Mouse (Mus musculus) heart, adult 2 months (tissue): ENCODE measurements around the gene Bcat2. TPM values are rescaled to one million over a fixed set of nuclear protein-coding genes. Genes with fewer than 3 reads are reported as not detected.

ENCODE experiments used
- DNase-seq, 2 experiments: peaks; one replicate each; pipeline ENCODE4 v3.0.0; 2021
- H3K27ac ChIP-seq: fragments of 200-600 bp; 2 replicates; pipeline ENCODE4 v1.8.1; 2022
- H3K27me3 ChIP-seq: fragments of 200-500 bp; 2 replicates; pipeline ENCODE4 v1.6.1; 2012; ENCODE audit warnings: mild to moderate bottlenecking, low read length, inconsistent platforms, mixed read lengths; ENCODE audit not compliant: control insufficient read depth, insufficient read depth
- H3K36me3 ChIP-seq: fragments of 200-500 bp; 2 replicates; pipeline ENCODE4 v1.6.1; 2012; ENCODE audit warnings: low read length, inconsistent platforms; ENCODE audit not compliant: control insufficient read depth, insufficient read depth
- H3K4me1 ChIP-seq: fragments of 200-500 bp; 2 replicates; pipeline ENCODE4 v1.6.1; 2011; ENCODE audit warnings: low read length; ENCODE audit not compliant: control insufficient read depth, insufficient read depth
- H3K4me3 ChIP-seq: fragments of 200-600 bp; 2 replicates; pipeline ENCODE4 v1.8.1; 2022
- H3K79me2 ChIP-seq: fragments of 200-500 bp; replicated peaks from 2 replicates; pipeline ENCODE4 v1.6.1; 2012; ENCODE audit warnings: mild to moderate bottlenecking, inconsistent platforms, low read length, moderate library complexity, mixed read lengths; ENCODE audit not compliant: control insufficient read depth, insufficient read depth
- H3K9ac ChIP-seq: fragments of 200-500 bp; 2 replicates; pipeline ENCODE4 v1.6.1; 2012; ENCODE audit warnings: low read depth, mild to moderate bottlenecking, control low read depth, inconsistent platforms, low read length, mixed read lengths
- CTCF ChIP-seq: fragments of 200-600 bp; IDR thresholded peaks from 2 replicates; pipeline ENCODE4 v1.8.1; 2022; ENCODE audit warnings: antibody characterized with exemption, mild to moderate bottlenecking, moderate library complexity
- EP300 ChIP-seq: fragments of 200-500 bp; IDR thresholded peaks from 2 replicates; pipeline ENCODE4 v1.6.1; 2011; ENCODE audit warnings: low read depth, low read length, control low read depth; ENCODE audit not compliant: insufficient read depth
- POLR2A ChIP-seq: fragments of 200-500 bp; IDR thresholded peaks from 2 replicates; pipeline ENCODE4 v1.6.1; 2011; ENCODE audit warnings: mild to moderate bottlenecking, low read depth, low read length, control low read depth; ENCODE audit not compliant: insufficient read depth
- WGBS: fragments of 180-500 bp; shearing (Covaris S2); methylation state at CpG from one replicate; pipeline ENCODE4 v1.1.7; 2018; 5-methylcytosine and 5-hydroxymethylcytosine counted together
- intact Hi-C: fragments of 180-260 bp; cut with DNase I; formaldehyde crosslinking; loops from one replicate; pipeline ENCODE4 v1.15.1; 2025
- polyA plus RNA-seq: library from polyadenylated mRNA; depleted of rRNA; stranded (reverse); fragments of >200 nt; gene quantifications from 2 replicates; pipeline ENCODE4 v1.2.3, GENCODE M21; 2012; rRNA removed
- total RNA-seq, 2 experiments: library from RNA; stranded (reverse); gene quantifications; 2 replicates each; pipeline ENCODE4 v1.2.3; 2021

Gene Bcat2
- total and polyA plus RNA-seq, 3 experiments: 142 to 306 (median 219) TPM

- H3K79me2 ChIP-seq: no peaks in the 10 kb centered on the region
- peaks cover 19% of the 10 kb centered on the region for H3K36me3 ChIP-seq
- TF ChIP-seq CTCF (no peak), POLR2A (no peak), EP300 (0 out of 2 replicates have a peak, but pooled peaks have one; percentile 11)
- 38% methylated on average over 15 of the region's 15 CpGs for WGBS
- DNase-seq: peak; percentile 54 to 60
- H3K27me3 ChIP-seq: no peaks in the 10 kb centered on the region
- H3K9ac ChIP-seq: no peak overlapping the region
- H3K4me1 ChIP-seq: peaks cover 20% of the 10 kb centered on the region
- no peak overlapping the region; the same call in 1 of the 2 replicates for H3K4me3 ChIP-seq
- H3K27ac ChIP-seq: peak overlapping the region; percentile 55
- intact Hi-C loops: no loop called here
These were observed 66.0 kb downstream of the Bcat2 start for GRCm38 (mm10) chr7:45635711-45636688.

- H3K4me1 ChIP-seq: peaks cover 27% of the 10 kb centered on the region
- no peak overlapping the region for H3K4me3 ChIP-seq
These were observed 67.8 kb downstream of the Bcat2 start for GRCm38 (mm10) chr7:45637710-45638109.

GRCm38 (mm10) chr7:45638623-45639401, 68.9 kb downstream of the Bcat2 start:
- TF ChIP-seq POLR2A: peak; percentile 66
- TF ChIP-seq CTCF: no peak
- TF ChIP-seq EP300: no peak
- no peak overlapping the region; the same call in 1 of the 2 replicates for H3K27ac ChIP-seq
- intact Hi-C loops: no loop called here
- peak; percentile 84 to 90 for DNase-seq
- H3K4me1 ChIP-seq: peaks cover 28% of the 10 kb centered on the region
- WGBS: 46% methylated on average over 29 of the region's 29 CpGs
- no peak overlapping the region for H3K4me3 ChIP-seq
- no peaks in the 10 kb centered on the region for H3K27me3 ChIP-seq
- H3K9ac ChIP-seq: no peak overlapping the region
- H3K36me3 ChIP-seq: peaks cover 9% of the 10 kb centered on the region
- no peaks in the 10 kb centered on the region for H3K79me2 ChIP-seq

More at GRCm38 (mm10) chr7:45637710-45638109, 67.8 kb downstream of the Bcat2 start:
- Histone ChIP-seq H3K27me3 (no peaks in the 10 kb centered on the region), H3K36me3 (peaks cover 16% of the 10 kb centered on the region), H3K79me2 (no peaks in the 10 kb centered on the region), H3K27ac (no peak overlapping the region), H3K9ac (no peak overlapping the region)
- no peak for DNase-seq
- TF ChIP-seq POLR2A (no peak), CTCF (no peak), EP300 (no peak)
- intact Hi-C loops: no loop called here
- 85% methylated on average over 6 of the region's 6 CpGs for WGBS

Other genes starting within 250 kb of the Bcat2 start
Only the 30 nearest of the 36 such genes appear.
- 1 to 10 TPM; 1.0 to 1.6 TPM for gene Lin7b, start 199.6 kb upstream of the Bcat2 start, total RNA-seq
- 2.3 and 3.4 TPM in 2 replicates for gene Lin7b, start 199.6 kb upstream of the Bcat2 start, polyA plus RNA-seq
- 10 to 100 TPM; 85.0 to 99.5 TPM for gene Snrnp70, start 174.4 kb upstream of the Bcat2 start, total RNA-seq
- 117 and 151 TPM in 2 replicates for gene Snrnp70, start 174.4 kb upstream of the Bcat2 start, polyA plus RNA-seq
- 1 to 10 TPM; 5.9 to 6.0 TPM for gene Kcna7, start 164.5 kb upstream of the Bcat2 start, total RNA-seq
- 6.7 and 7.6 TPM in 2 replicates for gene Kcna7, start 164.5 kb upstream of the Bcat2 start, polyA plus RNA-seq
- under 1 TPM; 0.11 to 0.50 TPM for gene Ntf5, start 156.5 kb upstream of the Bcat2 start, total RNA-seq
- gene Ntf5, start 156.5 kb upstream of the Bcat2 start, polyA plus RNA-seq: 0.32 and 0.43 TPM in 2 replicates
- not detected for gene Lhb, start 149.3 kb upstream of the Bcat2 start, total RNA-seq
- 0.84 TPM in 1 of 2 replicates, not detected in the other for gene Lhb, start 149.3 kb upstream of the Bcat2 start, polyA plus RNA-seq
- 100 to 1,000 TPM in 1 of 2 experiments, 10 to 100 TPM in 1; 96.9 to 115 TPM for gene Gys1, start 135.3 kb upstream of the Bcat2 start, total RNA-seq
- 111 and 135 TPM in 2 replicates for gene Gys1, start 135.3 kb upstream of the Bcat2 start, polyA plus RNA-seq
- 10 to 100 TPM; 26.5 to 26.9 TPM for gene Ruvbl2, start 132.1 kb upstream of the Bcat2 start, total RNA-seq
- gene Ruvbl2, start 132.1 kb upstream of the Bcat2 start, polyA plus RNA-seq: 32.7 and 33.5 TPM in 2 replicates
- 100 to 1,000 TPM; 213 to 308 TPM for gene Ftl1, start 110.3 kb upstream of the Bcat2 start, total RNA-seq
- gene Ftl1, start 110.3 kb upstream of the Bcat2 start, polyA plus RNA-seq: 505 and 903 TPM in 2 replicates
- 10 to 100 TPM; 21.9 to 25.9 TPM for gene Bax, start 103.3 kb upstream of the Bcat2 start, total RNA-seq
- gene Bax, start 103.3 kb upstream of the Bcat2 start, polyA plus RNA-seq: 46.6 and 47.2 TPM in 2 replicates
- gene Tulp2, start 88.3 kb upstream of the Bcat2 start, total RNA-seq: not detected
- gene Tulp2, start 88.3 kb upstream of the Bcat2 start, polyA plus RNA-seq: 0.20 and 0.27 TPM in 2 replicates
- 1 to 10 TPM; 4.8 to 8.1 TPM for gene Gm45808, start 83.3 kb upstream of the Bcat2 start, total RNA-seq
- gene Gm45808, start 83.3 kb upstream of the Bcat2 start, polyA plus RNA-seq: 1.6 and 2.5 TPM in 2 replicates
- gene Dhdh, start 81.3 kb upstream of the Bcat2 start, total RNA-seq: 1 to 10 TPM; 8.2 to 8.9 TPM
- 6.4 and 10.1 TPM in 2 replicates for gene Dhdh, start 81.3 kb upstream of the Bcat2 start, polyA plus RNA-seq
- gene Nucb1, start 59.7 kb upstream of the Bcat2 start, total RNA-seq: 100 to 1,000 TPM; 132 to 152 TPM
- gene Nucb1, start 59.7 kb upstream of the Bcat2 start, polyA plus RNA-seq: 158 and 177 TPM in 2 replicates
- gene Ppp1r15a, start 43.9 kb upstream of the Bcat2 start, total RNA-seq: 10 to 100 TPM; 27.3 to 29.6 TPM
- 20.9 and 36.0 TPM in 2 replicates for gene Ppp1r15a, start 43.9 kb upstream of the Bcat2 start, polyA plus RNA-seq
- 1 to 10 TPM; 2.9 to 3.2 TPM for gene Plekha4, start 43.8 kb upstream of the Bcat2 start, total RNA-seq
- gene Plekha4, start 43.8 kb upstream of the Bcat2 start, polyA plus RNA-seq: 6.7 and 7.2 TPM in 2 replicates
- under 1 TPM in 1 of 2 experiments, not detected in 1; 0.76 TPM for gene Hsd17b14, start 15.3 kb upstream of the Bcat2 start, total RNA-seq
- gene Hsd17b14, start 15.3 kb upstream of the Bcat2 start, polyA plus RNA-seq: 0.45 and 0.47 TPM in 2 replicates
- gene Fgf21, start 45.3 kb downstream of the Bcat2 start, total RNA-seq: not detected
- not detected in 2 replicates for gene Fgf21, start 45.3 kb downstream of the Bcat2 start, polyA plus RNA-seq
- gene Fut1, start 47.1 kb downstream of the Bcat2 start, total RNA-seq: not detected
- 0.25 TPM in 1 of 2 replicates, not detected in the other for gene Fut1, start 47.1 kb downstream of the Bcat2 start, polyA plus RNA-seq
- gene Izumo1, start 51.7 kb downstream of the Bcat2 start, total RNA-seq: under 1 TPM; 0.26 to 0.27 TPM
- gene Izumo1, start 51.7 kb downstream of the Bcat2 start, polyA plus RNA-seq: 0.29 and 0.70 TPM in 2 replicates
- 10 to 100 TPM; 25.0 to 25.5 TPM for gene Rasip1, start 57.3 kb downstream of the Bcat2 start, total RNA-seq
- gene Rasip1, start 57.3 kb downstream of the Bcat2 start, polyA plus RNA-seq: 30.5 and 30.9 TPM in 2 replicates
- gene Mamstr, start 69.8 kb downstream of the Bcat2 start, total RNA-seq: 1 to 10 TPM; 3.8 to 4.0 TPM
- 11.3 and 12.0 TPM in 2 replicates for gene Mamstr, start 69.8 kb downstream of the Bcat2 start, polyA plus RNA-seq
- under 1 TPM; 0.50 to 0.60 TPM for gene Fut2, start 96.2 kb downstream of the Bcat2 start, total RNA-seq
- gene Fut2, start 96.2 kb downstream of the Bcat2 start, polyA plus RNA-seq: 1.1 and 1.9 TPM in 2 replicates
- gene Ntn5, start 113.9 kb downstream of the Bcat2 start, total RNA-seq: under 1 TPM; 0.18 to 0.26 TPM
- 0.47 TPM in 1 of 2 replicates, not detected in the other for gene Ntn5, start 113.9 kb downstream of the Bcat2 start, polyA plus RNA-seq
- under 1 TPM; 0.16 to 0.25 TPM for gene Sec1, start 124.2 kb downstream of the Bcat2 start, total RNA-seq
- 0.16 and 0.41 TPM in 2 replicates for gene Sec1, start 124.2 kb downstream of the Bcat2 start, polyA plus RNA-seq
- gene Car11, start 129.7 kb downstream of the Bcat2 start, total RNA-seq: 1 to 10 TPM; 5.2 to 6.8 TPM
- gene Car11, start 129.7 kb downstream of the Bcat2 start, polyA plus RNA-seq: 10.6 and 14.4 TPM in 2 replicates
- gene Dbp, start 134.9 kb downstream of the Bcat2 start, total RNA-seq: 100 to 1,000 TPM in 1 of 2 experiments, 1 to 10 TPM in 1; 6.4 to 134 TPM
- gene Dbp, start 134.9 kb downstream of the Bcat2 start, polyA plus RNA-seq: 49.3 and 93.6 TPM in 2 replicates
- 100 to 1,000 TPM; 496 to 617 TPM for gene Rpl18, start 145.3 kb downstream of the Bcat2 start, total RNA-seq
- 580 and 697 TPM in 2 replicates for gene Rpl18, start 145.3 kb downstream of the Bcat2 start, polyA plus RNA-seq
- gene Sphk2, start 147.8 kb downstream of the Bcat2 start, total RNA-seq: 10 to 100 TPM; 15.9 to 18.2 TPM
- 24.1 and 24.9 TPM in 2 replicates for gene Sphk2, start 147.8 kb downstream of the Bcat2 start, polyA plus RNA-seq
- under 1 TPM; 0.13 to 0.34 TPM for gene Fam83e, start 151.1 kb downstream of the Bcat2 start, total RNA-seq
- gene Fam83e, start 151.1 kb downstream of the Bcat2 start, polyA plus RNA-seq: 0.64 and 1.1 TPM in 2 replicates
- not detected for gene Spaca4, start 155.7 kb downstream of the Bcat2 start, total RNA-seq
- not detected in 2 replicates for gene Spaca4, start 155.7 kb downstream of the Bcat2 start, polyA plus RNA-seq